ENCODE assay signal across 7 mouse cellular contexts in the genomic region with DNA sequence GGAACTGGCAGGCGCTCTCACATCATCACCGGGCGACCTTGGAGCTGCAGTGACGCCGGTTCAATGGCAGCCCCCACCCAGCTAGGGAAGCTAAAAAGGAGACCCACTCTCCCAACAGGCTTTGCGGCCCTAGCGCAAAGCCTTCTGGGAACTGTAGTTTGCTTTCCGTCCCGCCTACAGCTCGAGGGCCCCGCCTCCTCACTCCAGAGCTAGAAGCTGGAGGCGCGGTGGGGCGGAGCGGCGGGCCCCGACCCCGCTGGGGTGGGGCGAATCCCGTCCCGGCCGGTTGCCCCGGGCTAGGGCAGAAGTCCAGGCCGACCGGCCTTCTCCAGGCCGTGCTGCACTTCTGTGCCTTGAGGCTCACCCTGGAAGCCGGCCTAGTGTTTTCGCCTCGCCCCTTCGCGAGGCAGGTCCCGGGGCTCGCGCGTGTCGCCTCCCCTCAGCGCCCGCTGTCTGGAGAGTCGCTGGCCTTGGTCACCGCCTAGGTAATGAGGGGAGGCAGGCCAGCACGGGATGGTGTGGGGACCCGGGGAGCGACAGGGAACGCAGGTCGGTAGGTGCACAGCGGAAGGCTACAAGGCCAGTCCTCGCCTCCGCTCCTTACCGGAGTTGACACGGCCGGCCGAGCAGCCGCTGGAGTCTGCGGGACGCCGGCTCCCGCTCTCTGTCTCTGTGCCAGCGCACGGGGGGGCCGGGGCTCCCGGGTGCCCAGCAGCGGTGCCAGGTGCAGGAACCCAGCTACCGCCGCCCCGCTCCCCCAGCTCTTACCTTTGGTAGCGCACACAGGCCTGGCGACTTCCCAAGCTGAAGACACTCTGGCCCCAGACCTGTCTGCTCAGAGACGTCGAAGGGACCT. TPM values are rescaled to one million over a fixed set of nuclear protein-coding genes. Genes with fewer than 3 reads are reported as not detected.
DNase-seq lines count a peak whose midpoint lies in the region; ATAC-seq and TF ChIP-seq lines count a peak whose summit lies in the region.

A gene (minus strand): TSS at position 65 of the 856 bp plus-strand sequence.
A gene (plus strand): TSS at position 157 of the 856 bp plus-strand sequence.

- H3K27me3 ChIP-seq in intestine, postnatal 0 days (replicated peaks; ENCODE audit: control insufficient read depth, insufficient read depth, low read length), result no peaks in the 10 kb centered on the region
- no peaks in the 10 kb centered on the region for H3K27me3 ChIP-seq in midbrain, embryonic 12.5 days
- H3K27me3 ChIP-seq in small intestine, adult 2 months (ENCODE audit: control insufficient read depth, insufficient read depth, low read length), result no peaks in the 10 kb centered on the region

- under 1% methylated on average over 54 of the region's 69 CpGs for WGBS in intestine, postnatal 0 days
- under 1% methylated on average over 61 of the region's 69 CpGs for WGBS in midbrain, embryonic 12.5 days
- under 1% methylated on average over 69 of the region's 69 CpGs for WGBS in small intestine, adult 2 months

- no peaks in the 10 kb centered on the region for H3K9me3 ChIP-seq in intestine, postnatal 0 days (ENCODE audit: control insufficient read depth)
- no peaks in the 10 kb centered on the region for H3K9me3 ChIP-seq in midbrain, embryonic 12.5 days

- no peaks in the 10 kb centered on the region for H3K36me3 ChIP-seq in intestine, postnatal 0 days (ENCODE audit: control insufficient read depth, insufficient read depth)
- no peaks in the 10 kb centered on the region for H3K36me3 ChIP-seq in midbrain, embryonic 12.5 days
- peaks cover 5% of the 10 kb centered on the region; the same call in 1 of the 2 replicates for H3K36me3 ChIP-seq in small intestine, adult 2 months (ENCODE audit: control insufficient read depth, insufficient read depth, low read length)

- intact Hi-C loops in left cerebral cortex, postnatal 4 days (cut with DNase I), result no loop called here

- H3K4me3 ChIP-seq in intestine, postnatal 0 days (ENCODE audit: low read depth, low read length), result peak within 1 kb of the TSS; percentile 95
- H3K4me3 ChIP-seq in midbrain, embryonic 12.5 days, result peak within 1 kb of the TSS; percentile 87
- H3K4me3 ChIP-seq in small intestine, adult 2 months (ENCODE audit: low read depth, low read length), result peak within 1 kb of the TSS; percentile 85

- TF ChIP-seq POLR2A in small intestine, adult 2 months (IDR thresholded peaks at IDR 0.05; ENCODE audit: low read depth, low read length), result peak; percentile 88

- 0 out of 2 replicates have a peak, but pooled peaks cover 5% of the 10 kb centered on the region for H3K4me1 ChIP-seq in intestine, postnatal 0 days (replicated peaks; ENCODE audit: control insufficient read depth, insufficient read depth, low read length)
- peaks cover 40% of the 10 kb centered on the region for H3K4me1 ChIP-seq in midbrain, embryonic 12.5 days
- H3K4me1 ChIP-seq in small intestine, adult 2 months (ENCODE audit: control insufficient read depth, insufficient read depth, insufficient read length, low read length), result peaks cover 8% of the 10 kb centered on the region; the same call in 1 of the 2 replicates

- H3K4me2 ChIP-seq in intestine, postnatal 0 days (replicated peaks; ENCODE audit: low read depth), result peak within 1 kb of the TSS; percentile 84
- H3K4me2 ChIP-seq in midbrain, embryonic 12.5 days (replicated peaks), result peak within 1 kb of the TSS; percentile 80

- DNase-seq in adrenal gland, adult 8-10 months, result peak; percentile 94
- peak; percentile 93 for DNase-seq in embryo, embryonic 9.5 days (ENCODE audit: extremely low spot score)
- peak; percentile 52 for DNase-seq in gonadal fat pad, adult 2 months (ENCODE audit: low read depth)
- DNase-seq in left cerebral cortex, postnatal 4 days, result peak; percentile 95

- no peak for TF ChIP-seq CTCF in intestine, postnatal 0 days (IDR thresholded peaks at IDR 0.05; ENCODE audit: low read depth)
- no peak for TF ChIP-seq CTCF in small intestine, adult 2 months (IDR thresholded peaks at IDR 0.05; ENCODE audit: extremely low read depth, insufficient read length, insufficient replicate concordance, low read depth, low read length)

- peak within 1 kb of the TSS; percentile 87 for H3K9ac ChIP-seq in intestine, postnatal 0 days (ENCODE audit: low read depth, low read length)
- H3K9ac ChIP-seq in midbrain, embryonic 12.5 days (replicated peaks), result peak within 1 kb of the TSS; percentile 95

- ATAC-seq in intestine, postnatal 0 days, result peak; percentile 96
- ATAC-seq in midbrain, embryonic 12.5 days (ENCODE audit: low FRiP score, low read depth), result peak; percentile 97

- H3K27ac ChIP-seq in intestine, postnatal 0 days (ENCODE audit: low read depth, low read length), result peak within 1 kb of the TSS; percentile 92
- H3K27ac ChIP-seq in midbrain, embryonic 12.5 days (replicated peaks), result peak within 1 kb of the TSS; percentile 80
- H3K27ac ChIP-seq in small intestine, adult 2 months (ENCODE audit: insufficient read depth, low read depth, low read length), result peak within 1 kb of the TSS; percentile 97

RNA-seq across cellular contexts. Expression of the first gene that starts in this region (rescaled TPM):
- 10 to 100 TPM; 53.2 to 85.3 (median 66.5) TPM for total RNA-seq in adrenal gland, adult 8-10 months (2022)
- polyA plus RNA-seq in gonadal fat pad, adult 2 months (2012; rRNA removed), result 27.9 and 28.6 TPM in 2 replicates
- 5.4 and 5.8 TPM in 2 replicates for polyA plus RNA-seq in intestine, postnatal 0 days (2015; fragmentation: Nextera tagmentation; extraction: Ambion mirVana)
- 10 to 100 TPM; 82.5 to 92.3 TPM for total RNA-seq in left cerebral cortex, postnatal 4 days (2021)
- 19.9 and 20.4 TPM in 2 replicates for polyA plus RNA-seq in midbrain, embryonic 12.5 days (2016; fragmentation: Nextera tagmentation; extraction: Ambion mirVana)
- polyA plus RNA-seq in small intestine, adult 2 months (2012; rRNA removed), result 10.2 and 13.0 TPM in 2 replicates

RNA-seq across cellular contexts. Expression of the second gene that starts in this region (rescaled TPM):
- 10 to 100 TPM; 25.7 to 39.8 (median 34.8) TPM for total RNA-seq in adrenal gland, adult 8-10 months (2022)
- polyA plus RNA-seq in gonadal fat pad, adult 2 months (2012; rRNA removed), result 24.2 and 24.5 TPM in 2 replicates
- polyA plus RNA-seq in intestine, postnatal 0 days (2015; fragmentation: Nextera tagmentation; extraction: Ambion mirVana), result 13.1 and 13.9 TPM in 2 replicates
- total RNA-seq in left cerebral cortex, postnatal 4 days (2021), result 10 to 100 TPM; 88.3 to 93.0 TPM
- polyA plus RNA-seq in midbrain, embryonic 12.5 days (2016; fragmentation: Nextera tagmentation; extraction: Ambion mirVana), result 40.8 and 46.2 TPM in 2 replicates
- 2.6 and 6.2 TPM in 2 replicates for polyA plus RNA-seq in small intestine, adult 2 months (2012; rRNA removed)

Comparison
In these comparisons a context has a peak if more than half of its experiments do, and no peak if none do; other contexts are left out.
1. Peak in every context shown above with its lines: DNase-seq, ATAC-seq, H3K4me3 ChIP-seq and H3K27ac ChIP-seq.